Mouse (Mus musculus) heart, postnatal 14 days (tissue): ENCODE results near the gene Grm8. TPM values are rescaled to one million over a fixed set of nuclear protein-coding genes. Genes with fewer than 3 reads are reported as not detected.
A peak's percentile ranks its signal among the peaks of the same experiment; 100 is the strongest.

Source experiments
- DNase-seq, 2 experiments: peaks; one replicate each; pipeline ENCODE4 v3.0.0; 2021 to 2022
- intact Hi-C: fragments of 180-260 bp; cut with DNase I; formaldehyde crosslinking; loops from one replicate; pipeline ENCODE4 v1.15.1; 2025
- total RNA-seq, 2 experiments: library from RNA; stranded (reverse); gene quantifications; 2 replicates each; pipeline ENCODE4 v1.2.3; 2021

Grm8 gene
- total RNA-seq, 2 experiments from 2014 or later, result 0.07 to 0.20 TPM

GRCm38 (mm10) chr6:28051966-28052365 lies 83.0 kb downstream of the Grm8 start:
- intact Hi-C loops, result no loop called here
- DNase-seq, result no peak

- intact Hi-C loops, result no loop called here
- DNase-seq, result no peak
These were observed 92.6 kb downstream of the Grm8 start for GRCm38 (mm10) chr6:28042339-28042738.

GRCm38 (mm10) chr6:28040815-28041214 lies 94.2 kb downstream of the Grm8 start:
- no peak for DNase-seq
- intact Hi-C loops, result no loop called here

GRCm38 (mm10) chr6:28032006-28032405 lies 103.0 kb downstream of the Grm8 start:
- intact Hi-C loops, result no loop called here
- no peak for DNase-seq

- DNase-seq, result no peak
- intact Hi-C loops, result no loop called here
These were observed 117.3 kb downstream of the Grm8 start for GRCm38 (mm10) chr6:28017653-28018052.

- DNase-seq, result peak in 1 of 2 experiments; percentile 2
- intact Hi-C loops, result no loop called here
These were observed 128.0 kb downstream of the Grm8 start for GRCm38 (mm10) chr6:28007001-28007400.

- no peak for DNase-seq
- intact Hi-C loops, result no loop called here
These were observed 137.7 kb downstream of the Grm8 start for GRCm38 (mm10) chr6:27997250-27997649.

- intact Hi-C loops, result no loop called here
- no peak for DNase-seq
These were observed 143.7 kb downstream of the Grm8 start for GRCm38 (mm10) chr6:27991241-27991640.

GRCm38 (mm10) chr6:27982598-27982997 lies 152.4 kb downstream of the Grm8 start:
- intact Hi-C loops, result no loop called here
- no peak for DNase-seq

GRCm38 (mm10) chr6:27982021-27982420 lies 153.0 kb downstream of the Grm8 start:
- intact Hi-C loops, result no loop called here
- peak in 1 of 2 experiments; percentile 2 for DNase-seq

- intact Hi-C loops, result no loop called here
- DNase-seq, result no peak
These were observed 157.6 kb downstream of the Grm8 start for GRCm38 (mm10) chr6:27977361-27977760.

- intact Hi-C loops, result no loop called here
- no peak for DNase-seq
These were observed 166.1 kb downstream of the Grm8 start for GRCm38 (mm10) chr6:27968859-27969258.

- intact Hi-C loops, result no loop called here
- DNase-seq, result no peak
These were observed 167.9 kb downstream of the Grm8 start for GRCm38 (mm10) chr6:27967037-27967436.

GRCm38 (mm10) chr6:27965237-27965636 lies 169.7 kb downstream of the Grm8 start:
- DNase-seq, result no peak
- intact Hi-C loops, result no loop called here

- DNase-seq, result no peak
- intact Hi-C loops, result no loop called here
These were observed 171.1 kb downstream of the Grm8 start for GRCm38 (mm10) chr6:27963887-27964286.

- intact Hi-C loops, result no loop called here
- no peak for DNase-seq
These were observed 178.6 kb downstream of the Grm8 start for GRCm38 (mm10) chr6:27956278-27956857.

- intact Hi-C loops, result no loop called here
- DNase-seq, result no peak
These were observed 183.5 kb downstream of the Grm8 start for GRCm38 (mm10) chr6:27951433-27951832.

- no peak for DNase-seq
- intact Hi-C loops, result no loop called here
These were observed 206.9 kb downstream of the Grm8 start for GRCm38 (mm10) chr6:27928058-27928457.

GRCm38 (mm10) chr6:27913281-27913680 lies 221.7 kb downstream of the Grm8 start:
- DNase-seq, result peak in 1 of 2 experiments; percentile 1
- intact Hi-C loops, result no loop called here

GRCm38 (mm10) chr6:27904358-27904757 lies 230.6 kb downstream of the Grm8 start:
- intact Hi-C loops, result no loop called here
- no peak for DNase-seq

GRCm38 (mm10) chr6:27902224-27902623 lies 232.8 kb downstream of the Grm8 start:
- intact Hi-C loops, result no loop called here
- no peak for DNase-seq

- DNase-seq, result no peak
- intact Hi-C loops, result no loop called here
These were observed 233.6 kb downstream of the Grm8 start for GRCm38 (mm10) chr6:27901396-27901795.

GRCm38 (mm10) chr6:27895153-27895552 lies 239.8 kb downstream of the Grm8 start:
- DNase-seq, result no peak
- intact Hi-C loops, result no loop called here
